Mouse (Mus musculus) intestine, embryonic 16.5 days (tissue): ENCODE results near the gene Rin3. TPM values are rescaled to one million over a fixed set of nuclear protein-coding genes. Genes with fewer than 3 reads are reported as not detected.
A peak's percentile ranks its signal among the peaks of the same experiment; 100 is the strongest.

Source experiments
- ATAC-seq: fragments of 200-750 bp; cut with Nextera tagmentation; 2 replicates; pipeline ENCODE4 v1.8.0; 2017; ENCODE audit warnings: moderate TSS enrichment, moderate library complexity
- H3K27ac ChIP-seq: fragments of 300-500 bp; sonication (generic); 2 replicates; pipeline ENCODE4 v1.5.1; 2014; ENCODE audit warnings: mild to moderate bottlenecking, low read length
- H3K27me3 ChIP-seq: fragments of 300-500 bp; sonication (generic); replicated peaks from 2 replicates; pipeline ENCODE4 v1.6.1; 2014; ENCODE audit warnings: low read length, control low read depth, mixed read lengths; ENCODE audit not compliant: control insufficient read depth, insufficient read depth
- H3K36me3 ChIP-seq: fragments of 300-500 bp; sonication (generic); 2 replicates; pipeline ENCODE4 v1.6.1; 2014; ENCODE audit warnings: low read length, control low read depth; ENCODE audit not compliant: control insufficient read depth, insufficient read depth
- H3K4me1 ChIP-seq: fragments of 300-500 bp; sonication (generic); 2 replicates; pipeline ENCODE4 v1.6.1; 2014; ENCODE audit warnings: low read length, control low read depth, mixed read lengths; ENCODE audit not compliant: control insufficient read depth, insufficient read depth
- H3K4me2 ChIP-seq: fragments of 300-500 bp; sonication (generic); 2 replicates; pipeline ENCODE4 v1.6.1; 2014; ENCODE audit warnings: low read depth, low read length, control low read depth
- H3K4me3 ChIP-seq: fragments of 300-500 bp; sonication (generic); 2 replicates; pipeline ENCODE4 v1.5.1; 2014; ENCODE audit warnings: mild to moderate bottlenecking, low read length
- H3K9ac ChIP-seq: fragments of 300-500 bp; sonication (generic); 2 replicates; pipeline ENCODE4 v1.6.1; 2014; ENCODE audit warnings: low read depth, low read length
- H3K9me3 ChIP-seq: fragments of 300-500 bp; sonication (generic); 2 replicates; pipeline ENCODE4 v1.6.1; 2016; ENCODE audit warnings: low read length, control low read depth; ENCODE audit not compliant: control insufficient read depth
- WGBS: fragments of 180-500 bp; shearing (Covaris S2); extraction: QIAGEN DNeasy Blood & Tissue Kit; methylation state at CpG from one replicate; pipeline ENCODE4 v1.1.7; 2014; 5-methylcytosine and 5-hydroxymethylcytosine counted together
- polyA plus RNA-seq: library from polyadenylated mRNA; unstranded; fragments of >200 nt; fragmentation: Nextera tagmentation; extraction: Ambion mirVana; gene quantifications from 2 replicates; pipeline ENCODE4 v1.2.1, GENCODE M21; 2015

Gene Rin3
- polyA plus RNA-seq, 1 experiment from 2014 or later, result 10.3 TPM

DNA sequence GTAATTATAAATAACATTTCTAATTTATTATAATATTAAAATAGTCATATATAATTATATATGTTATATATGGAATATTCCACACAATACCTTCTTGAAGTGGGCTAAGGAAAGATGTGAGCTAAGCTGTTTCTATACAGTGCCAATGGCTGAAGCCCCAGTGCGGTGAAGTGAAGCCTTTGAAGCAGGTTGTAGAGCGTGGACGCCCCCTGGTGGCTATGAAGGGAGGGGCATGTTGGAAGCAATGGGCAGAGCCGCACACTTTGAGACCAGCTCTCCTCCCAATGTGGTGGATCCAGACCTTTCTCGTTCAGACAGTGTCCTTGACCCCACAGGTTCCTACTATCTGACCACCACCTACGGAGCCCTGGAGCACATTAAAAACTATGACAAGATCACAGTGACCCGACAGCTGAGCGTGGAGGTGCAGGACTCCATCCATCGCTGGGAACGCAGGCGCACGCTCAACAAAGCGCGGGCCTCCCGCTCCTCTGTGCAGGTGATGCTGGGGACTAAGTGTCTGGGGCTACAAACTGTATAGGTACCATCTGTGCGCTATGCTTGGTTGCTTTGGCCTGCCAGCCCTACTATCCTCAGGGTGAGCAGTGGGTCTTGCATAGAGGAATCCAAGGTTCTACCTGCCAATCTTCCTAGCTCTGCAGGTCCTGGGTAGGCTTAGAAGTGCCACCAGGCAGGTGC is 104.5 kb downstream of the Rin3 start:
- Histone ChIP-seq H3K9ac (no peak overlapping the region), H3K36me3 (peaks cover 6% of the 10 kb centered on the region; the same call in 1 of the 2 replicates), H3K4me3 (no peak overlapping the region), H3K27ac (no peak overlapping the region), H3K4me1 (no peaks in the 10 kb centered on the region), H3K27me3 (no peaks in the 10 kb centered on the region), H3K9me3 (no peaks in the 10 kb centered on the region), H3K4me2 (no peak overlapping the region)
- 56% methylated on average over 16 of the region's 16 CpGs for WGBS
- ATAC-seq, result peak; percentile 47

GRCm38 (mm10) chr12:102390042-102390441 is 107.2 kb downstream of the Rin3 start:
- no peak overlapping the region for H3K9ac ChIP-seq
- no peak overlapping the region for H3K4me2 ChIP-seq
- no peaks in the 10 kb centered on the region for H3K9me3 ChIP-seq
- H3K4me1 ChIP-seq, result no peaks in the 10 kb centered on the region
- 53% methylated on average over 8 of the region's 8 CpGs for WGBS
- no peaks in the 10 kb centered on the region for H3K27me3 ChIP-seq
- no peak for ATAC-seq
- H3K36me3 ChIP-seq, result no peaks in the 10 kb centered on the region; the same call in none of the 2 replicates
- no peak overlapping the region for H3K27ac ChIP-seq
- no peak overlapping the region for H3K4me3 ChIP-seq

GRCm38 (mm10) chr12:102391109-102391508 is 108.3 kb downstream of the Rin3 start:
- H3K36me3 ChIP-seq, result no peaks in the 10 kb centered on the region; the same call in none of the 2 replicates
- no peak overlapping the region for H3K27ac ChIP-seq
- no peak overlapping the region for H3K4me2 ChIP-seq
- H3K4me3 ChIP-seq, result no peak overlapping the region
- no peak overlapping the region for H3K9ac ChIP-seq
- H3K9me3 ChIP-seq, result no peaks in the 10 kb centered on the region
- no peak for ATAC-seq
- WGBS, result 86% methylated on average over 2 of the region's 2 CpGs
- no peaks in the 10 kb centered on the region for H3K4me1 ChIP-seq
- H3K27me3 ChIP-seq, result no peaks in the 10 kb centered on the region

DNA sequence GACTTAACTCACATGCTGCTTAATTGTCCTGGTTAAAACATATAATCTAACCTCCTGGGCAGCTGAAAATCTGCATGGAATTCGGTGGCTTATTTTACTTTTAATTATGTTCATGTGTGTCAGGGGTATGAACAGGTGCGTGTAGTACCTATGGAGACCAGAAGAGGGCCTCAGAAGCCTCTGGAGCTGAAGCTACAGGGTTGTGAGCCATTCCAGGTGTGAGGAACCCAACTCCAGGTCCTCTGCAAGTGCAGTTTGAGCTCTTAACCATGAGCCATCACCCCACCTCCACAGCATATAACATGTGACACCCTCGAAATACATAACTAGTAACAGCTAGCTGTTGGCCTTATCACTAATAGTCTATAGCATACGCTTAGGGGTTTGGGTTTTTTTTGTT is 109.1 kb downstream of the Rin3 start:
- H3K27me3 ChIP-seq, result no peaks in the 10 kb centered on the region
- no peaks in the 10 kb centered on the region for H3K9me3 ChIP-seq
- WGBS, result 72% methylated on average over 4 of the region's 4 CpGs
- H3K9ac ChIP-seq, result no peak overlapping the region
- no peak overlapping the region for H3K4me3 ChIP-seq
- H3K4me2 ChIP-seq, result no peak overlapping the region
- no peaks in the 10 kb centered on the region; the same call in 1 of the 2 replicates for H3K36me3 ChIP-seq
- no peak for ATAC-seq
- H3K4me1 ChIP-seq, result no peaks in the 10 kb centered on the region
- H3K27ac ChIP-seq, result no peak overlapping the region

- Histone ChIP-seq H3K9me3 (no peaks in the 10 kb centered on the region), H3K9ac (no peak overlapping the region), H3K4me3 (no peak overlapping the region), H3K27ac (no peak overlapping the region), H3K27me3 (no peaks in the 10 kb centered on the region), H3K4me1 (no peaks in the 10 kb centered on the region), H3K36me3 (no peaks in the 10 kb centered on the region; the same call in 1 of the 2 replicates), H3K4me2 (no peak overlapping the region)
- WGBS, result 91% methylated on average over 7 of the region's 7 CpGs
- no peak for ATAC-seq
Observed at GRCm38 (mm10) chr12:102394496-102394895, 111.6 kb downstream of the Rin3 start.

DNA sequence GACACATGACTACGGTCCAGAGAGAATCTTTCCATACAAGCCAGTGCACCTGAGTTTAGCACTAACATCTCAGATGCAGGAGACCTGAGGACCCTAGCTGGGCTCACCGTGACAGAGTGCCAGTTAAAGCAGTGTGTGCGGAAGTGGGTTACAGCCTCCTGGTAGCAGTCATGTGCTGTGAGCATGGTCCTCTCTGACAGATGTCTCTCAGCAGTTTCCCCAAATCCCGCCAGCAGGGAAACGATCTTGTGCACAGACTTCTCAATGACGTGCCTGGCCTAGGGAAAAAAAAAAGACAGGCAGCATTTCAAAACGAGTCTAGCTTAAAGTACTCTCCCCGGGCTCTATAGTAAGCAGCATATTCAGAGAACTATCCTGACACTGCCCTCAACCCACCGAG is 112.7 kb downstream of the Rin3 start:
- Histone ChIP-seq H3K4me1 (no peaks in the 10 kb centered on the region), H3K4me3 (no peak overlapping the region), H3K9ac (no peak overlapping the region), H3K27me3 (no peaks in the 10 kb centered on the region), H3K27ac (no peak overlapping the region), H3K9me3 (no peaks in the 10 kb centered on the region), H3K36me3 (no peaks in the 10 kb centered on the region; the same call in 1 of the 2 replicates), H3K4me2 (no peak overlapping the region)
- WGBS, result 74% methylated on average over 9 of the region's 9 CpGs
- ATAC-seq, result no peak

GRCm38 (mm10) chr12:102395998-102396991 is 113.4 kb downstream of the Rin3 start:
- H3K27ac ChIP-seq, result no peak overlapping the region
- no peaks in the 10 kb centered on the region for H3K27me3 ChIP-seq
- 52% methylated on average over 19 of the region's 19 CpGs for WGBS
- no peak overlapping the region for H3K9ac ChIP-seq
- H3K36me3 ChIP-seq, result no peaks in the 10 kb centered on the region; the same call in 1 of the 2 replicates
- no peak overlapping the region for H3K4me2 ChIP-seq
- H3K4me1 ChIP-seq, result no peaks in the 10 kb centered on the region
- ATAC-seq, result no peak
- no peaks in the 10 kb centered on the region for H3K9me3 ChIP-seq
- no peak overlapping the region for H3K4me3 ChIP-seq

- Histone ChIP-seq H3K36me3 (peaks cover 6% of the 10 kb centered on the region; the same call in 1 of the 2 replicates), H3K27me3 (no peaks in the 10 kb centered on the region), H3K27ac (no peak overlapping the region), H3K4me3 (no peak overlapping the region), H3K4me1 (no peaks in the 10 kb centered on the region), H3K9me3 (no peaks in the 10 kb centered on the region), H3K9ac (no peak overlapping the region), H3K4me2 (no peak overlapping the region)
- WGBS, result 90% methylated on average over 4 of the region's 4 CpGs
- no peak for ATAC-seq
Observed at GRCm38 (mm10) chr12:102398588-102398987, 115.7 kb downstream of the Rin3 start.

DNA sequence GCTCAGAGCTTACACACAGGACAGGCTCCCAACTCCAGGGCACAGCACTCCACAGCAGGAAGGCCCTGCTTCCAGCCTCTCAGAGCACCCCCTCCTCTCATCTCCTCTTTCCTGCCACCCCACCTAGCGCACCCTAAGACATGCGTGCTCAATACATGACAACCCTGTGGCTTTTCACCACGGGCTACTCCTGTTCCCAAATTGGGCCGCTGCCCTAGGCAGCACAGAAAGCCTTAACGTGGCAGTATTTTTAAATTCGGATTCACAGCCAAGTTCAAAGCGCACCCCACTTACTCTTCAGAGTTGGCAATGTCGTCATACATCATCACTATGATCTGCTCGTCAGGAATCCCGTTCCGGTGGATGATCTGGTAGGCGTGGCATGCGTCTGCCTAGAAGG is 130.3 kb downstream of the Rin3 start:
- Histone ChIP-seq H3K4me2 (no peak overlapping the region), H3K4me3 (no peak overlapping the region), H3K9me3 (no peaks in the 10 kb centered on the region), H3K27ac (no peak overlapping the region), H3K4me1 (peaks cover 6% of the 10 kb centered on the region; the same call in 1 of the 2 replicates), H3K27me3 (no peaks in the 10 kb centered on the region), H3K9ac (no peak overlapping the region), H3K36me3 (no peaks in the 10 kb centered on the region)
- 90% methylated on average over 13 of the region's 13 CpGs for WGBS
- no peak for ATAC-seq
